Mouse (Mus musculus): ENCODE measurements around the gene Kcna10.

DNA sequence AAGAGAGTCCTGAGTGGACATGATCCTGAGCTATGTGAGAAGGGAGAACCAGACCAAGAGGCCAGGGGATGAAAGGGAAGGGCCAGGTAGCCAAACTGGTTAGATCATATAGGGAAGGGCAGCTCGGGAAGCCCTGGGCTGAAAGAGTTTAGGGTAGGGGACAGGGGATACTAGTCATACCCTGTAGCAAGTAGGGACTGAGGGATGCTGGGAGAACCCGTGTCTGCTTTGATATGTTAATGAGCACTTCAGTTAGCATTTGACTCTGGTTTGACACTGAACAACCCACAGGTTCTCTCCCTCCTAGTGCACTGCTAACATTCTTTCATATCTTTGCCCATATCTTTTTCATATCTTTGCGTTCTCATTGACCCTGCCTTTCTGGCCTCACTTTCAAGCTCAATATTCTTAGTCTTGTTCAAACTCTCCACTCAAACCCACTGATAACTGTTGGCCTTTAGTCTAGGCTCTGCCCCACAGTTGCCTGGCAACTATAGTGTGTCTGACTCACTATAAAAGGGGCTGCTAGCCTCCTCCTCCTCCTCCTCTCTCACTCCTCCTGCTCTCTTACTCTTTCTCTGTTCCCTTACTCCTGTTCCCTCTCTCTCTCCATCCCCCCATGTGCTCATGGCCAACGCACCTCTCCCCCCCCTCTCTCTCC, 23.8 kb downstream of the Kcna10 start:
- no peak for TF ChIP-seq POLR2A (IDR thresholded peaks at IDR 0.05; ENCODE audit: low read depth, low read length)
- no peak for TF ChIP-seq CTCF (conservative IDR thresholded peaks at IDR 0.05; ENCODE audit: insufficient read depth, insufficient read length, low read depth, low read length)

Data from kidney, adult 2 months (tissue).